Mouse (Mus musculus) heart, adult 18-20 months (tissue): Measurements from ENCODE around the gene Ubox5. TPM values are rescaled to one million over a fixed set of nuclear protein-coding genes. Genes with fewer than 3 reads are reported as not detected.
A peak's percentile ranks its signal among the peaks of the same experiment; 100 is the strongest.
"Not testable (repeated sequence)": the region's sequence is repeated elsewhere in the genome, so short reads cannot be mapped to it uniquely, and the experiment has no call there.

Source experiments
- DNase-seq, 2 experiments: peaks; one replicate each; pipeline ENCODE4 v3.0.0; 2021 to 2022; ENCODE audit warnings: mixed read lengths in 1 of 2
- long read RNA-seq, 2 experiments: library from polyadenylated mRNA; stranded (forward); transcript quantifications; one replicate each; pipeline ENCODE4 v2.0.0; 2021
- total RNA-seq, 2 experiments: library from RNA; stranded (reverse); gene quantifications; 2 replicates each; pipeline ENCODE4 v1.2.3; 2021

Gene Ubox5
- 1 to 10 TPM; 4.1 to 4.6 TPM for total RNA-seq
- long read RNA-seq, experiment 1, partial matches to known transcripts: 3 of 13 reads
- long read RNA-seq, experiment 1, other reads (novel, unspliced or antisense): 9 of 13 reads
- long read RNA-seq, experiment 2, partial matches to known transcripts: 1 of 9 reads
- long read RNA-seq, experiment 2, other reads (novel, unspliced or antisense): 8 of 9 reads

GRCm38 (mm10) chr2:130629839-130630203 is at the start of gene Ubox5, which contains the start of gene Fastkd5:
Ubox5 (minus strand) TSS chr2:130630038.
Fastkd5 (minus strand) TSS chr2:130630027.
- DNase-seq: peak; percentile 92 to 99

GRCm38 (mm10) chr2:130679154-130679553 is 49.3 kb upstream of the Ubox5 start:
- no peak for DNase-seq

- DNase-seq: no peak
Observed at GRCm38 (mm10) chr2:130677211-130677610, 47.4 kb upstream of the Ubox5 start.

- DNase-seq: peak; percentile 88 to 92
Observed at GRCm38 (mm10) chr2:130667559-130667958, 37.7 kb upstream of the Ubox5 start, which contains the start of gene Itpa. Itpa (plus strand) TSS chr2:130667610.

GRCm38 (mm10) chr2:130664102-130664701 is 34.4 kb upstream of the Ubox5 start, which contains the start of gene Ddrgk1:
Ddrgk1 (minus strand) TSS chr2:130664659.
- peak; percentile 94 to 95 for DNase-seq

GRCm38 (mm10) chr2:130663342-130663741 is 33.5 kb upstream of the Ubox5 start:
- no peak for DNase-seq

GRCm38 (mm10) chr2:130658530-130658929 is 28.7 kb upstream of the Ubox5 start:
- DNase-seq: no peak

- no peak for DNase-seq
Observed at GRCm38 (mm10) chr2:130657541-130657940, 27.7 kb upstream of the Ubox5 start.

- DNase-seq: no peak
Observed at GRCm38 (mm10) chr2:130656536-130656935, 26.7 kb upstream of the Ubox5 start.

- no peak for DNase-seq
Observed at GRCm38 (mm10) chr2:130655660-130656339, 26.0 kb upstream of the Ubox5 start.

GRCm38 (mm10) chr2:130653760-130654159 is 23.9 kb upstream of the Ubox5 start:
- no peak for DNase-seq

GRCm38 (mm10) chr2:130653303-130653702 is 23.5 kb upstream of the Ubox5 start:
- no peak for DNase-seq

GRCm38 (mm10) chr2:130649028-130649427 is 19.2 kb upstream of the Ubox5 start:
- DNase-seq: not testable (repeated sequence)

- no peak for DNase-seq
Observed at GRCm38 (mm10) chr2:130645198-130645597, 15.4 kb upstream of the Ubox5 start.

GRCm38 (mm10) chr2:130642684-130643369 is 13.0 kb upstream of the Ubox5 start, which contains the start of gene Lzts3:
Lzts3 (minus strand) TSS chr2:130642803.
- DNase-seq: peak; percentile 93 to 94

- no peak for DNase-seq
Observed at GRCm38 (mm10) chr2:130642197-130642660, 12.4 kb upstream of the Ubox5 start.

GRCm38 (mm10) chr2:130641351-130642025 is 11.7 kb upstream of the Ubox5 start:
- no peak for DNase-seq

- no peak for DNase-seq
Observed at GRCm38 (mm10) chr2:130639276-130639675, 9.4 kb upstream of the Ubox5 start.

GRCm38 (mm10) chr2:130638101-130638611 is 8.3 kb upstream of the Ubox5 start:
- no peak for DNase-seq

- no peak for DNase-seq
Observed at GRCm38 (mm10) chr2:130635847-130636246, 6.0 kb upstream of the Ubox5 start.

GRCm38 (mm10) chr2:130634739-130635411 is 5.0 kb upstream of the Ubox5 start:
- peak; percentile 21 to 25 for DNase-seq
